Mouse (Mus musculus): ENCODE data around the gene Styk1.

DNA sequence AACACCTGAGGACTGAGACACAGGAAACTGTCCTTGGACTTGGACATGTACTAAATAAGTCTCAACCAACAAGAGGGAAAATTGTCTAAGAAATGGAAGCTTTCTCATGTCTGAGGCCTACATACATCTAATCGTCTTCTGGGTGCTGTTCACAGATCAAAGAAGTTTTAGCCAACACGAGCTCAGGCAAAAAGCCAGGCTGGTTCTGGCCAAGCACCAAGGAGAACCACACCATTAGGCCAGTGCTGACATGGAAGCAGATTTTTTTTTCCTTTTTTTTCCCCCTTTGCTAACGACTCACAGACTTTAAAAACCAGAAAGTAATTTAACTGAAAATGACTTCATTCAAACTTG, 29.6 kb upstream of the Styk1 start:
- no peak for TF ChIP-seq CTCF (IDR thresholded peaks at IDR 0.05; ENCODE audit: low read depth)
- no peak for TF ChIP-seq EP300 (IDR thresholded peaks at IDR 0.05; ENCODE audit: low read depth)
